Mouse (Mus musculus): ENCODE results near the gene Rhof. TPM values are rescaled to one million over a fixed set of nuclear protein-coding genes. Genes with fewer than 3 reads are reported as not detected.

The Rhof gene
- polyA plus RNA-seq, 1 experiment from 2014 or later: 2.8 TPM

DNA sequence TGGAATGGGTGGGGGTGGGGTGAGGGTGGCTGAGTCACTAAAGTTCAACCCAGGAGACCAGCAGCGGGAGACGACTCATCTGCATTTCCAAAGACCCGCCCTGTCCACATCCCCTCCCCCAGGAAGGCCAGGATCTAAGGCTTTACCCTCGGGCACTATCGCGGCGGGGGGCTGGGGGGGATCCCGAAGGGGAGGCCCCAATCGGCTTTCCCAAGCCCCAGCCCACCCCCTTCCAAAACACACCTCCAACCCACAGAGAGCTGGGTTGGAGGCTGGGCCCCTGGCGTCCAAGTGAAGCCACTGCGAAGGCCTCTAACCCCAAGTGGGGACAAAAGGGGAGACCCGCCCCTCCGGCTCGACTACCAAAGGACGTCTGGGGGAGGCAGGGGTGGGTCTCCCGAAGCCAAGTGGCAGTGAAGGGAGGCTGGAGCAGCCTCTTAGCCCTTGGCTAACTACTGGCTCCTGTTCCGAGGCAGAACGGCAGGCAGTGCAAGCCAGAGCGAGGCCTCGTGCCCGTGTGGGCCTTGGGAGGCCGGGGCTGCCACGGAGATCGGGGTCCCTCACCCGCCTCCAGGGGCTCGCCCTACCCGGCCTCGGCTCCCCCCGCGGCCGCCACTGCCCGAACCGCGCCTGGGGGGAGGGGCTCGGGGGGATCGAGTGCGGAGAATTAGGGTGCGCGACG is 5.9 kb upstream of the Rhof start:
- Histone ChIP-seq H3K27ac (peak overlapping the region; percentile 100), H3K36me3 (peaks cover 15% of the 10 kb centered on the region; the same call in 1 of the 2 replicates), H3K4me3 (peak overlapping the region; percentile 98), H3K27me3 (no peaks in the 10 kb centered on the region), H3K4me1 (peaks cover 49% of the 10 kb centered on the region), H3K9ac (peak overlapping the region; percentile 100), H3K4me2 (replicated peaks) (peak overlapping the region; percentile 100), H3K9me3 (replicated peaks) (no peaks in the 10 kb centered on the region)
- WGBS: under 1% methylated on average over 38 of the region's 40 CpGs
- ATAC-seq (ENCODE audit: low FRiP score): peak; percentile 32

DNA sequence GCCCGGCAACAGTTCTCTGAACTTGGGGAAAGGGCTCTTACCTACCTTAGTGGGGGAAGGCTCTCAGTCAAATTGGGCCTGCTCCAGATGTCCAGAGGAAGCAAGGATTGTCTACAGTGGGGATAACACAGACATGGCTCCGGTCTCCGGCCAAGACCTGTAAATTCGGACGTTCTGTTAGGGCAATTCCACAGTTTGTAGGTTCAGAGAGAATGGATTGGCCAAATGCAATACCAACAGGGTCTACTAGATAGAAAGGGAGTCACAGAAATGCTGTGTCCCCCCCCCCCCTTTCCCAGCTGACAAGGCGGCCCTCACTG is 5.4 kb upstream of the Rhof start:
- Histone ChIP-seq H3K27me3 (no peaks in the 10 kb centered on the region), H3K4me1 (peaks cover 54% of the 10 kb centered on the region), H3K4me2 (replicated peaks) (peak overlapping the region; percentile 100), H3K36me3 (peaks cover 18% of the 10 kb centered on the region; the same call in 1 of the 2 replicates), H3K9me3 (replicated peaks) (no peaks in the 10 kb centered on the region), H3K27ac (peak overlapping the region; percentile 100), H3K9ac (peak overlapping the region; percentile 100), H3K4me3 (peak overlapping the region; percentile 98)
- no peak for ATAC-seq (ENCODE audit: low FRiP score)
- under 1% methylated on average over 6 of the region's 6 CpGs for WGBS

- no peak for ATAC-seq (ENCODE audit: low FRiP score)
- Histone ChIP-seq H3K9ac (peak overlapping the region; percentile 100), H3K4me3 (peak overlapping the region; percentile 98), H3K4me2 (replicated peaks) (peak overlapping the region; percentile 100), H3K27ac (peak overlapping the region; percentile 100), H3K9me3 (replicated peaks) (no peaks in the 10 kb centered on the region), H3K27me3 (no peaks in the 10 kb centered on the region), H3K4me1 (peaks cover 60% of the 10 kb centered on the region), H3K36me3 (peaks cover 18% of the 10 kb centered on the region; the same call in 1 of the 2 replicates)
- under 1% methylated on average over 20 of the region's 20 CpGs for WGBS
Measured at GRCm38 (mm10) chr5:123137044-123137909, 4.8 kb upstream of the Rhof start.

- H3K4me2 ChIP-seq (replicated peaks): peak overlapping the region; percentile 100
- no peaks in the 10 kb centered on the region for H3K27me3 ChIP-seq
- WGBS: under 1% methylated on average over 13 of the region's 13 CpGs
- peak; percentile 17; the same call in 1 of the 2 replicates for ATAC-seq (ENCODE audit: low FRiP score)
- H3K9ac ChIP-seq: peak overlapping the region; percentile 100
- H3K4me1 ChIP-seq: peaks cover 68% of the 10 kb centered on the region
- H3K4me3 ChIP-seq: peak overlapping the region; percentile 98
- H3K9me3 ChIP-seq (replicated peaks): no peaks in the 10 kb centered on the region
- H3K36me3 ChIP-seq: peaks cover 18% of the 10 kb centered on the region; the same call in 1 of the 2 replicates
- H3K27ac ChIP-seq: peak overlapping the region; percentile 100
Measured at GRCm38 (mm10) chr5:123136361-123137043, 4.0 kb upstream of the Rhof start.

- 4% methylated on average over 29 of the region's 30 CpGs for WGBS
- Histone ChIP-seq H3K4me1 (peaks cover 69% of the 10 kb centered on the region), H3K9ac (peak overlapping the region; percentile 100), H3K27ac (peak overlapping the region; percentile 100), H3K4me3 (peak overlapping the region; percentile 98), H3K9me3 (replicated peaks) (no peaks in the 10 kb centered on the region), H3K36me3 (peaks cover 18% of the 10 kb centered on the region; the same call in 1 of the 2 replicates), H3K4me2 (replicated peaks) (peak overlapping the region; percentile 100), H3K27me3 (no peaks in the 10 kb centered on the region)
- ATAC-seq (ENCODE audit: low FRiP score): no peak
Measured at GRCm38 (mm10) chr5:123135471-123136360, 3.2 kb upstream of the Rhof start.

GRCm38 (mm10) chr5:123134875-123135382 is 2.4 kb upstream of the Rhof start:
- 19% methylated on average over 8 of the region's 8 CpGs for WGBS
- H3K36me3 ChIP-seq: peaks cover 23% of the 10 kb centered on the region; the same call in 1 of the 2 replicates
- H3K27me3 ChIP-seq: no peaks in the 10 kb centered on the region
- H3K9me3 ChIP-seq (replicated peaks): no peaks in the 10 kb centered on the region
- H3K4me3 ChIP-seq: peak overlapping the region; percentile 98
- H3K4me1 ChIP-seq: peaks cover 69% of the 10 kb centered on the region
- peak overlapping the region; percentile 100 for H3K4me2 ChIP-seq (replicated peaks)
- peak overlapping the region; percentile 100 for H3K9ac ChIP-seq
- no peak for ATAC-seq (ENCODE audit: low FRiP score)
- H3K27ac ChIP-seq: peak overlapping the region; percentile 100

DNA sequence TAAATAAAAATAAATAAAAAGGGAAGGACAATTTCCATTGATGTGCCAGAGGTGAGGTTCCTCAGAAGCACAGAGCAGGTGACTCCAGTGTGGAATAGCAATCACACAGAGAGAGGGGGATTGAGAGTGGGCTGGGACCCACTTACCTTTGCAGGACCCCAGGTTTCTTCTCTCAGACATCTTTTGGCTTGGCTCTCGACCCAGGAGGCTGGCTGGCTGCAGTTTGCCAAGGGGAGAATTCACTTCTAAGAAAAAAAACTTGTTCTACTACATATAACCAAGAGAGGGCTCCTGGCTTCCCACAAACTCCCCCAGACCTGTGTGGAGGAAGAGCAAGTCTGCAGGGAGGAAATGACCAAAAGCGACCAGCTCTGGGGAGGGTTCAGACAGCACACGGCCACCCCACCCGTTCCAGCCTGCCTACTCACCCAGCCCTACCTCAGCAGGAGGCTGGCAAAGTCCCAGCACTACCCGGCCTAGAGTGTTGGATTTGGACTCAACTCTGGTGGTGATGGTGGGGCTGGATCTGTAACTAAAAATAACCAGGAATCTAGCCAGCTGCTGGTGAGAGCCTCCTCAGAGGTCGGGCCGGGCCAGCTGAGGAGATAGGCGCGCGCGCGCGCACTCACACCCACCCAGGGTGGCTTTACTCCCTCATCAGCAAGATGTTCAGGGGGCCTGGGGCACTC is 1.8 kb upstream of the Rhof start:
- no peak for ATAC-seq (ENCODE audit: low FRiP score)
- Histone ChIP-seq H3K4me2 (replicated peaks) (peak overlapping the region; percentile 100), H3K27me3 (no peaks in the 10 kb centered on the region), H3K4me3 (peak overlapping the region; percentile 98), H3K9me3 (replicated peaks) (no peaks in the 10 kb centered on the region), H3K27ac (peak overlapping the region; percentile 100), H3K4me1 (peaks cover 69% of the 10 kb centered on the region), H3K9ac (peak overlapping the region; percentile 100), H3K36me3 (peaks cover 29% of the 10 kb centered on the region)
- WGBS: 24% methylated on average over 13 of the region's 13 CpGs

DNA sequence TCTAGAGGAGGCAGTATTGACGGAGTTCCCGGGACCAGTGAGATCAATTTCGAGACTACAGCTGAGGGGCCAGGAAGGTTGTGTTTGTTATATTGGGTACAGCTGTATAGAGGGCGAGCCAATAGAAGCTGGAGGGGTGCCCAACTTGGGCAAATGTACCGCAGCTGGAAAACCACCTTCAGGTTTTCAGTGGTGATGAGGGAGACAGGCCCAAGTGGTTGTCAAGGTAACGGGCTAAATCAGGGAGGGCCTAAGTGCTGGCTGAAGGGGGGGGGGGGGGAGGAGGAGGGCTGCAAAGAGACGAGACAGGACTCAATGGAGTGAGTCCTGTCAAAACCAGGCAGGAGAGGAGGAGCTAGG is 1.3 kb upstream of the Rhof start:
- peaks cover 30% of the 10 kb centered on the region for H3K36me3 ChIP-seq
- H3K4me2 ChIP-seq (replicated peaks): peak overlapping the region; percentile 100
- H3K4me1 ChIP-seq: peaks cover 72% of the 10 kb centered on the region
- 16% methylated on average over 6 of the region's 7 CpGs for WGBS
- H3K27ac ChIP-seq: peak overlapping the region; percentile 100
- ATAC-seq (ENCODE audit: low FRiP score): no peak
- peak overlapping the region; percentile 98; the same call in 1 of the 2 replicates for H3K4me3 ChIP-seq
- no peaks in the 10 kb centered on the region for H3K9me3 ChIP-seq (replicated peaks)
- H3K27me3 ChIP-seq: no peaks in the 10 kb centered on the region
- H3K9ac ChIP-seq: peak overlapping the region; percentile 100; the same call in 1 of the 2 replicates

GRCm38 (mm10) chr5:123133083-123133783 is 741 bp upstream of the Rhof start:
- H3K4me1 ChIP-seq: peaks cover 74% of the 10 kb centered on the region
- peaks cover 34% of the 10 kb centered on the region for H3K36me3 ChIP-seq
- no peaks in the 10 kb centered on the region for H3K9me3 ChIP-seq (replicated peaks)
- H3K9ac ChIP-seq: 0 out of 2 replicates have a peak overlapping the region, but pooled peaks have one; percentile 100
- ATAC-seq (ENCODE audit: low FRiP score): no peak
- H3K27ac ChIP-seq: peak overlapping the region; percentile 100
- WGBS: 20% methylated on average over 18 of the region's 18 CpGs
- H3K27me3 ChIP-seq: no peaks in the 10 kb centered on the region
- peak overlapping the region; percentile 100 for H3K4me2 ChIP-seq (replicated peaks)
- peak overlapping the region; percentile 98; the same call in 1 of the 2 replicates for H3K4me3 ChIP-seq

- no peaks in the 10 kb centered on the region for H3K9me3 ChIP-seq (replicated peaks)
- peaks cover 50% of the 10 kb centered on the region for H3K4me1 ChIP-seq
- H3K27ac ChIP-seq: no peak overlapping the region
- ATAC-seq (ENCODE audit: low FRiP score): no peak
- no peaks in the 10 kb centered on the region for H3K27me3 ChIP-seq
- WGBS: 94% methylated on average over 5 of the region's 5 CpGs
- H3K9ac ChIP-seq: no peak overlapping the region
- H3K36me3 ChIP-seq: peaks cover 46% of the 10 kb centered on the region
- H3K4me3 ChIP-seq: no peak overlapping the region
- no peak overlapping the region for H3K4me2 ChIP-seq (replicated peaks)
Measured at GRCm38 (mm10) chr5:123130814-123131148, 1.7 kb downstream of the Rhof start.
